Mouse (Mus musculus) retina, adult 2 months (tissue): Measurements from ENCODE around the gene Slc28a2.
"Not testable (repeated sequence)": the region's sequence is repeated elsewhere in the genome, so short reads cannot be mapped to it uniquely, and the experiment has no call there.

Source experiments
- DNase-seq: peaks from one replicate; pipeline ENCODE4 v3.0.0-alpha.2; 2012; ENCODE audit warnings: low read depth, low spot score

The Slc28a2 gene

DNA sequence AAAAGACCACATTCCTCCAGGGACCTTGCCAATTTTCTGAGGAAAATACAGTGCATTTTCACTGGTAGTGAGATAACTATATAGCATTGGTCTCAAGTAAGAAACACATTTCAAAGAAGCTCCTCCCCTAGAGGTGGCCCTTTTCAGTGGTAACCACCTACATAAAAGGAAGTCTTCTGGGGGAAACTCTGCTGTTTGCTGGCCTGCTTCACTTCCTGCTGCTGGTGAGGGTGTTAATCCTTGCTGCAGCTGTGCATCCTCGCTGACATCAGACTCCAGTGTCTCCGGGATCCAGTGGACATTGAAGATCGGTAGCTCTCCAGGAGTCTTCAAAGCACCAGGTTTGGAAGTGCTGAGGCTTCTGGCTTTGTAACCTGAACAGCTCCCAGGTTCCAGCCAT, at the start of gene Slc28a2:
Gene Slc28a2, plus strand, starts transcription at position 278 of the 400 bp plus-strand sequence.
- DNase-seq, result not testable (repeated sequence)

DNA sequence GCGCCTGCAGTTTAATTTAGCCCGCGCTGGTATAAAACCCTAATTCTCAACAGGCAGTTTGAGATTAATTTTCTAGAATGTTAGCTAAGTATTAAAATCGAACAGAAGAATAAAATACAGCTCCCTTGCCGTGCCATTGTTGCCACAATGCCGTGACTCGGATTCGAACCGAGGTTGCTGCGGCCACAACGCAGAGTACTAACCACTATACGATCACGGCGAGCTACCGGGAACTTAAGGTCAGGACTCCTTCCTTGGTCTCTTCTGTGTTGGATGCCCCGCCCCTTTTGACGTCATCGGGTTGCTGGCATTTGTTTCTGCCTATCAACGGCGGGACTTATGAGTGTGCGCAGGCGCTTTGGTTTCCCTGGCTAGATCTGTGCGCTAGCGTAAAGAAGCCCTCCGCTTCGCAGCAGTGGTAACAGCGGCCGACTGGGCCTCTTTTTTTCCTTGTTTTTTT, 49.0 kb upstream of the Slc28a2 start:
- DNase-seq, result peak; percentile 94

DNA sequence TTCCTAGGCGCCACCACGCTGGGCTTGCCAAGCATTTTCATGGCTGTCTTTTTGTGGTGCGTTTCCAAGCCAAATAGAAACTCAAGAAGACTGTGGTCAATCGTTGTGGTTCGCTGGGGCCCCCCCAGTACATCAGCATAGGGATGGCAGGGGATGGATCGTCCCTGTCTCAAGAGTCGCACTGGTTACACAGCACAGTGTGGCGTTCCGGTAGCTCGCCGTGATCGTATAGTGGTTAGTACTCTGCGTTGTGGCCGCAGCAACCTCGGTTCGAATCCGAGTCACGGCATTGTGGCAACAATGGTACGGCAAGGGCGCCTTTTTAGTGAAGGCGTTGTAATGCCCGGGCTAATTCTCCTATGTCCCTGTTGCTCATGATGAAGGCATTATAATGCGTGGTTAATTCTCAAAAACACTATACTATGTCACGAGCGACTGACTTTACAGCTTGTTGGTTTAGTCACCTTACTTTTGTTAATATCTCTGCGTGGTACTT, 48.5 kb upstream of the Slc28a2 start:
- no peak for DNase-seq

DNA sequence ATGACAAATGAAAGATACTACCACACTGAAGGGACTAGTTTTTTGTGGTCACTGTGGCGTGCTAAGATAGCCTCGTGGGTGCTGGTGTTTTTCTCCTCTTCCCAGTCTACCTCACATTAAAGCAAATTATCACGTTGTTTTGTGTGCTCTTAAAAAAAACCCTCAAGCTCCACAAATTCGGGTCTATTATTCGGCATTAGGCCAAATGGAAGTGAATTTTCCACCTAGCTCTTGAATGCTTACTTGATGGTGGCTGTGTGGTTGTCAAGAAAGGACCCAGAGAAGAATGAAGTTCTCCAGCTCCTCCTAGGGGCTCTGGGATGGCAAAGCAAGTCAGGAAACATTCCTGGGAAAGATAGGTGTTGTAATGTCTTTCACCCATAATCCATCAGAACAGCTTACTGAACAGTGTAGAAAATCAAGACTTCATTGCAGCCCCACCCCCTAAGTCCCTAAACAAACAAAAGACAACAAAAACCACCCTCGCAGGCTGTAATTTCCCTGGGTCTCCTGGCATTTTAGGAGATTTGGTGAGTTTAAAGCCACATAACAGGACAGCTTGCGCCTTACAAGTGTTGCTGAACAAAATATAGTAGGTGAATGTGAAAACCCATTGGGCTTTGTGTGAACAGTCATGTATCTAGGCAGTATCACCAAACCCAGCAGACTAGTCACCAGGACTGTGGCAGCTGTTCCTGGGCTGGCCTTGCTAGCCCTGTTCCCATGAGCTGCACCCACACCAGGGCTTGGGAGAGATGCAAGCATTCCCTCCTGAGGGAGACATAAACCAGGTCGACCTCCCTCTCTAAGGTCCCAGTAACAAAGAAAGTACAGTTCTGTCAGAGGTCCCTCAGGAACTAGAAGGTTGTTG, 47.6 kb upstream of the Slc28a2 start:
- no peak for DNase-seq

DNA sequence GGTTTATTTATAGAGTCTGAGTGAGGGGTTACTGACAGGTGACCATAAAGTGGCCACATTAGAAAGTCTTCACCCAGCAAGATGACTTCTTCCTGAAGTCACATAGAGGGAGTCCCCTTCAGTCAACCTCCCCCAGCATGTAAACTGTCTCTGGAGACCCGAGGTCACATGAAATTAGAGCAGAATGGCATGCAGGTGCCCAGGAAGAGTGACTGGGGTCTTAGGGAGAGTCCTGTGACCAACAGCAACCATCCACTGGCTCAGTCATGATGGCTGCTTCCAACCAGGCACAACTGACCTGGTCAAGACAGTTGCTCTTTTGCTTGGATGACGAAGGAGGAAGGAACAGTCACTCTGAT, 47.0 kb upstream of the Slc28a2 start:
- no peak for DNase-seq

DNA sequence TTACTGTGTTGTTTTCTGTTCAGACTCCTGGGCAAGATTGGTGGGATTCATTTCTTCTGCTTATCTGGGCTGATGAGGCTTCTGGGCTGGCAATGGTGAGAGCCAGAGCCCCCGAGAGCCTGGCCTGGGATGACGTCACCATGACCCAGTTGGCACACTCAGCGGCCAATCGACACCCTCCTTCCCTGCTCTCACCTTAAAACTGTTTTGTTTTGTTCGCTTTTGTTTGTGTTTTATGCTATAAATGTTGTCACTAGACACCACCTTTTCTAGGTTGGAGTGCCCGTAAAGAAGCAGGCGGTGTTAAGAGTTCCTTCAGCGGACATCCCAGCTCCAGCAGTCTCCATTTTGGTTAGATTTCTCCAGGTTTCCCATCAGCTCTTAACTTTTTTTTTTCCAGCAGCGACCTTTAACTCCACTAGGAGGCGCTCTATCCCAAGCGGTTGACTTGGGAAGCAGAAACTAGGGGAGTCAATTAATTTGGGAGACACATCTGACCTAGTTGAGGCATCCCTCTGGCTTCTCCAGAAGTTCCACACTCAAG, 45.4 kb upstream of the Slc28a2 start:
- DNase-seq, result no peak

DNA sequence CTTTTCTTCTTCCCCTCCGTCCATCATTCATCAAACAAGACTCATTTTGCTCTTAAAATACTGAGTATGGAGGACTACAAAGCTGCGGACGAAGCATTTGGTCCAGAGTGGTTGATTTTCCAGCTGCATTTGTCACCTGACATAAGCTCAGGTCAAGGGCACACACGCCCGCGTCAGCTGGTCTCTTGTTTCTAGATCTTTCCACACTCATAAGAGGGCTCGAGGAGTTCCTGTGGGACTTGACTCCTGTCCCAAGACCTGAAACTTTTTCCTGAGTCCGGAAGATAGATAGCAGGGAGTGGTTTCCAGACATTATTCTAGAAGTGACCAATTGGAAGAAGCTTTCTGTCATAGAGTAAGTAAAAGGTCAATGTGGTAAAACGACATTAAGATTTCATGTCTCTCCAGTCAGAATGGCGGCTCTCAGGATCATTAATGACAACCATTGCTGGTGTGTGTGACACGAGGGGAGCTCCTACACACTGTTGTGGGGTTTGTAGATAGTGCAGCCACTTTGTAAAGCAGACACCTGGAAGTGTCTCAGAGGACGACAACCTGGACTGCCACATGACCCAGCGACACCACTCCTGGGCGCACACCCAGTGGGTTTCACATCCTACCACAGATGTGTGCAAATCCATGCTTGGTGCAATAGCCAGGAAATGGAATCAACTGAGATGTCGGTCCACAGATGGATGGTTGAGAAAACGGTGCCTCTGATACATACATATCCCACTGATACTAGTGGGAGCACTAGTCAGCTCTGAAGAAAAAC, 44.8 kb upstream of the Slc28a2 start:
- no peak for DNase-seq

DNA sequence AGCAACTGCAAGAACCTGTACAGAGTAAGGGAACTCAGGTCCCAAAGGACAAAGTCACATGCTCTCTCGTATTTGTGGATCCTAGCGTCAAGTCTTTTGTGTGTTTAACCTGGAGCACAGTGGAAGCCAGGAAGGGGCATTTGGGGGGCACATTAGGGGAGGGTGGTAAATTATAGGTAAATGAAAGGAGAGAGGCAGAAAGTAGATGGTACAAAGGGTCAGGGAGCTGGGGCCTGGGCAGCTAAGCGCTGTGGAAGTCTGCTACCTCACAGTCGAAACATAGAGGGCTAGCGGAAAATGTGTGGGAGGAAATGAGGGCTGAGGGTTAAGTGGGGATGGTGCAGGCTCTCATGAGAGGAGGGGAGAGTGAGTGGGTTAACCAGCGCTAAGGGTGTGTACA, 44.2 kb upstream of the Slc28a2 start:
- no peak for DNase-seq

DNA sequence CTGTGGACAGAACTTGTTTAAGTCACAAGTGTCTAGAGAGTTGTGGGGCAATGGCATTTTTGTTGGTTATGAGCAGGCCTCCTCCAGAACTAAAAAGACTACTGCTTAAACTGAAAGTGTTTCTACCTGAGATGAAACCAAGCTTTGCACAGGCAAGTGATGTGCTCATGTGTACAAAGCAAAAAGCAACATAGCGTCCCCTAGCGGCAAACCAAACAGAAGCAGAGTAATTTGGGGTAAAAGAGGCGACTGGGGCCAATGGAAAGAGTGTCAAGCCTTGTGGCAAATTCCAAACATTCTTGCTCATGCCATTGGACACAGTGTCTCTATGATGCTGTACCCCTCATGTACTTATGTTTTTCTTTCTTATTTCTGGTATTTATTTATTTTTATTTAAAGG, 41.2 kb upstream of the Slc28a2 start:
- no peak for DNase-seq

DNA sequence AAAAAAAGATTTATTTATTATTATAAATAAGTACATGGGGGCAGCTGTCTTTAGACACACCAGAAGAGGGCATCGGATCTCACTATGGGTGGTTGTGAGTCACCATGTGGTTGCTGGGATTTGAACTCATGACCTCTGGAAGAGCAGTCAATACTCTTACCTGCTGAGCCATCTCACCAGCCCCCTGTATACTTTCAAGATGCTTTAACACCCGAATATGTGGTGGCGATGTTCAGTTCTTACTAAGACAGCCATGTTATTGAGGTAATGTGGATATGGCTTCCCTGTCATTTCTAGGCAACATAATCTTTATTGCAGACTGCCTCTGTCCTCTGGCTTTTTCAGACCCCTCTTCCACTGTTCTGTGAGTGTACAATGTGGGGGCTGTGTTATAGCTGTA, 39.1 kb upstream of the Slc28a2 start:
- not testable (repeated sequence) for DNase-seq

DNA sequence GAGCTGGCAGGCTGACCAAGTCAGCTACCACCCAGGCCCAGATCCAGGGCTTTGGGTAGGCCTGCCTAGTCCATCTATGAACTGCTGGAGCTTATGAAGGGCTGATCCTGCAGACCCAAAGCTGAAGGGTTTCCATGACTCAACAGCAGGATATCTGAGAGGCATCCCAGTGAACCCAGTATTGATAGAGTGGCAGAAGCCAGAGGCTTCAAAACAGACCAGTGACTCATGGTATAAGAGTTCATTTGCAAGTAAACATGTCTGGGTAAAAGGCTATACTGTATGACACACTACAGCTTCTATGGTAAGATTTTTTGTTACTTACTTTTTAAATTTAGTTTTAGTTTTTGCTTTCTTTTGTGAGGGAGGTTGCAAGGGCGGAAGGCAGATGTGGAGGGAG, 30.1 kb upstream of the Slc28a2 start:
- no peak for DNase-seq

DNA sequence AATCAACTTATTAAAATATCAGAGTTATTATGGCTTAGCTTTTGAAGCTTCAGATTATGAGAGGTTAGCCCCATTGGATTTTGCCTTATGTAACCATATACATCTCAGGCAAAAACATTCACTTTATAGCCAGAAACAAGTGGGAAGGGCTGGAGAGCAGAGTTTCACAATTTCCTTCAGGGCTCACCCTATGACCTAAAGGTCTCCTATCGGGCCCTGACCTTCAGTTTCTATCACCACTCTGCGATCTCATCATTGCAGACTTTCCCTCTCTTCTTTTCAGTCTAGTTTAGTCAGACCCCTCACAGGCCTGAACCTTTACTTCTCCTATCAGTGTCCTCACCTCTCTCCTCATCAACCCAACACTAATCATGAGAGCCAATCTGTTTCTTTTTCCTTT, 18.7 kb upstream of the Slc28a2 start:
- no peak for DNase-seq

DNA sequence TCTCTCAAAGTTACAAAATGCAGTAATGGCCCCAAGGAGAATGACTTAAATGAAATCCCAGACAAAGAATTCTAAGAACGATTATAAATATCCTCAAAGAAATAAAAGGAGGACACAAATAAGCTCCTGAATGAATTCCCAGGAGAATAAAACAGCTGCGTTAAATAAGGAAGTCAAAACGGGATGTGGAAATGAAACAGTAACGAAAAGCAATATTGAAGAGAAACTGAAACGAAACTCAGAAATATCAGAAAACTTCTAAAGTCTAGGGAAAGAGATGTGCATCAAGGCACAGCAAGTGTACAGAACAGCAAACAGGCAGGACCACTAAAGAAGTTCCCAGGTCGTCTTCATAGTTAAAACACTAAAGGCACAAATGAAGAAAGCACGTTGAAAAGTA, 17.3 kb upstream of the Slc28a2 start:
- no peak for DNase-seq

DNA sequence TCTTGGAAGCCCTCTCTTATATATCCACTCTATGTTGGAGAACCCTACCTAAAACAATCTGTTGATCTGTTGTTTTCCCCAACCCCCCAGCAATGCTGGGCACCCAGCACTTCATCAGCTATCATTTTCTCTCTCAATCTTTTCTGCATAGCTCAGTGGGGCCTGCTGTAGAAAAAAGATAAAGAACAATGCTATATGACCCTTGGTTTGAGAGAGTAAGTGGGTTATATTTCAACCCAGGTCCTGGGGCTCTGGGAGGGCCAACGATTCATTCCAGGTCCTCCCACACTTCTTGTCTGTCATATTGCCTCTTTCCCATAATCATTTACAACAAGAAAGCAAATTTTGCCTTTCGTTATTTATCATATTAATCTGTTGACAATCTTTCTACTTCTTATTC, 368 bp downstream of the Slc28a2 start:
- not testable (repeated sequence) for DNase-seq

DNA sequence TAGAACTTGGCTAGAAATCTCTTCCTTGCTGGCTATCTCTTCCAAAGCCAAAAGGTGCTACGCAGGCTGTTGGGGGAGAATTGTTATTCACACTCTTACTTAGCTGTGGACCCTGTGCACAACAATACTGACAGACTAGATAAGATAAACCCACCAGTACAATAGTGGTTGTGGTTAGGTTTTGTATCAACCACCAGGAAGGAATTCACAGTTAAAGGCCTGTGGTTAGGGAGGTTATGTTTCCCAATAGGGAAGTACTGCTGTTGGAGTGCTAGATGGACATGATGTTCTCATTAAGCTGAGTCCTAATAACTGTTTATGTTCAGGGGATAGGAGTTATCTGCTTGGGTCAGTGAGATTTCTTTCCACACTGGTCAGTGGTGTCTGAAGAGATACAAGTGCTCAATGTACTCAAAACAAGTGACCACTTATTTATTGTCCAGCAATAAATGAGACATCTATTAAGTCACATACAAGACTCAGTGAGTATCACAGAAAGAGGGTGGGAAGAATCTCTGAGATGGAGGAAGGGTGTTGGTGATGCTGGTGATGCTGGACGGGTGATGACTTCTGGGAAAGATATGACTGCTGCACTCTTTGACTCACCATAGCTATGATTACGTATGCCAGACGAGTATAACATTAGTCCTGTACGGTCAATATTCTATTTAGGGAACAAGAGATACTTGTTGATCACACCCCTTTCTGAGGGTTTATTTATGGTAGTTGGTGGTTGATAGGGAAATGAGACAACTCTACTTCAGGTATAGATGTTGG, 12.6 kb downstream of the Slc28a2 start:
- DNase-seq, result not testable (repeated sequence)

DNA sequence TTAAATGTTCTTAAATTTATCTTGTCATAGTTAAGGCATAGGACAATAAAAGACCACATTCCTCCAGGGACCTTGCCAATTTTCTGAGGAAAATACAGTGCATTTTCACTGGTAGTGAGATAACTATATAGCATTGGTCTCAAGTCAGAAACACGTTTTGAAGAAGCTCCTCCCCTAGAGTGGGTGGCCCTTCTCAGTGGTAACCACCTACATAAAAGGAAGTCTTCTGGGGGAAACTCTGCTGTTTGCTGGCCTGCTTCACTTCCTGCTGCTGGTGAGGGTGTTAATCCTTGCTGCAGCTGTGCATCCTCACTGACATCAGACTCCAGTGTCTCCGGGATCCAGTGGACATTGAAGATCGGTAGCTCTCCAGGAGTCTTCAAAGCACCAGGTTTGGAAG, 14.2 kb downstream of the Slc28a2 start:
- DNase-seq, result not testable (repeated sequence)

DNA sequence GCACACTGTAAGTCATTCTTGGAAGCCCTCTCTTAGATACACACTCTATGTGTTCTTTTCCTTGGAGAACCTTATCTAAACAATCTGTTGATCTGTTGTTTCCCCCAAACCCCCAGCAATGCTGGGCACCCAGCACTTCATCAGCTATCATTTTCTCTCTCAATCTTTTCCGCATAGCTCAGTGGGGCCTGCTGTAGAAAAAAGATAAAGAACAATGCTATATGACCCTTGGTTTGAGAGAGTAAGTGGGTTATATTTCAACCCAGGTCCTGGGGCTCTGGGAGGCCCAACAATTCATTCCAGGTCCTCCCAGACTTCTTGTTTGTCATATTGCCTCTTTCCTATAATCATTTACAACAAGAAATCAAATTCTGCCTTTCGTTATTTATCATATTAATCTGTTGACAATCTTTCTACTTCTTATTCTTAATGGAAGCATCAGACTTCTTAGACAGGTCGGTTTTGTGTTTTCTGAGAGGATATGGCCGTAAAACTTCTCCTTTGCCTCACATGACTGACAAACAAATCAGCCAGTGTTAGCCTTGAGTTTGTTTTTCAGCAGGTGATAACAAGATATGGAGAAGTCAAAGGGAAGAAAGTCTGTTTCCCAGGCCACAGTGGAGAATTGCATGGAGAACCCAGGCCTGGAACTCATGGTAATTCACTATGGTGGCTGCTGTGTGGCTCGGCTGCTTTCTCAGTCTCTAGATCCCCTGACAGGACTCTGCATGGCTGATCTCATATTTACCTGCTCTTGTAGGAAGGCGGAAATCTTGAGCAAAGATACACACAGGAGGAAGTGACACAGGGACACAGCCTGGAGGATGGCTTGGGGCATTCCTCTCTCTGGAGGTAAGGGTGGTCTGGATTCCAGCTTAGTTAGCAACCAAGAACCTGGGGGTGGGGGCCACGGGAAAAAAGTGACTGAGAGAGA, 15.0 kb downstream of the Slc28a2 start:
- no peak for DNase-seq

DNA sequence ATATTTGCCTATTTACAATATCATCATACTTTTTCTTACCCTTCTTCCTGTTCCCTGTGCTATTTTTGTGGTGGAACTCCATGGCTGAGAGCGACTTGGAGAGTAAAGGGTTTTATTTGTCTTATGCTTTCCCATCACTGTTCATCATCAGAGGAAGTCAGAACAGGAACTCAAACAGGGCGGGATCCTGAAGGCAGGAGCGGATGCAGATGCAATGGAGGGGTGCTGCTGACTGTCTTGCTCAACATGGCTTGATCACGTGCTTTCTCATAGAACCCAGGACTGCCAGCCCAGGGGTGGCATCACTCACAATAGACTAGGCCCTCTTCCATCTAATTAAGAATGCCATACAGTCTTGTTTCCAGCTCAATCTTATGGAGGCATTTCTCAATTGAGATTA, 24.1 kb downstream of the Slc28a2 start:
- no peak for DNase-seq

DNA sequence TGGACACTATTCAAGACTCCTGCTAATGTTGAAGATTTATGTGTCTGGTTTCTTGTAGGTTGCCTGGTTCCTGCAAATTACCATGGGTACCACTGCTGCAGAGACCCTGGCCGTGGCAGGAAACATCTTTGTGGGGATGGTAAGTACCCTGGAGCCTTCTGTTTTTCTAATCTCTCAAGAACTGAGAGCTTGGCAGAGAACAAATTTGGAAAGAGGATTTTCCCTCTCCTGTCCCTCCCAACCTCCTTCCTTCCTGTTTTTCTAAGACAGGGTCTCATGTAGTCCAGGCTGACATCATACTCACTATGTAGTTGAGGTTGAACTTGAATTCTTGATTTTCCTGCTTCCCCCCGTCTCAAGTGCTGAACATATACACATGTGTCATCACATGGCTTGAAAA, 26.1 kb downstream of the Slc28a2 start:
- DNase-seq, result no peak

DNA sequence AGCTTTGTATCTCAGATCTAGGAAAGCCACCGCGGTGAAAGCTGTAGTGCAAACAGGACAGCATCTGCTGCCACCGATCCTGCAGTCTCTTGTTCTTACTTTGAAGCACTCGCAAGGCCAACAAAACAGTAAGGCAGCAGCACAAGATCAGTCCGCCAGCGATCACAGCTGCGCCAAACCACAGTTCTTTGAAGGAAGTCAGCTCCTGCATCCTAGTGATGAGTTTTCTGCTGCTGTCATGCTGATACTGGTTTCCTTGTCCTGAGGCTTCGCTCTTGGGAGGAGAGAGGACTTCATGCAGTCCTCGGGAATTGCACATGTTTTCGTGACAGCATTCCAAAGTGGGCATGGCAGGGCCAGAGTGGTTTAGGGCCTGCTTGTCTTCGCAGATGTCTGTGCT, 40.6 kb downstream of the Slc28a2 start:
- no peak for DNase-seq
